Mouse (Mus musculus) lung, postnatal 0 days (tissue): ENCODE measurements around the gene Stx19. TPM values are rescaled to one million over a fixed set of nuclear protein-coding genes. Genes with fewer than 3 reads are reported as not detected.

Experiments used
- ATAC-seq: fragments of 200-750 bp; cut with Nextera tagmentation; 2 replicates; pipeline ENCODE4 v1.8.0; 2017; ENCODE audit warnings: moderate library complexity
- DNase-seq: peaks from one replicate; pipeline ENCODE4 v3.0.0-alpha.2; 2016; ENCODE audit warnings: low spot score
- H3K27ac ChIP-seq: fragments of 300-500 bp; sonication (generic); 2 replicates; pipeline ENCODE4 v1.5.1; 2014; ENCODE audit warnings: antibody characterized with exemption, mild to moderate bottlenecking, low read length, mixed read lengths
- H3K27me3 ChIP-seq: fragments of 300-500 bp; sonication (generic); replicated peaks from 2 replicates; pipeline ENCODE4 v1.6.1; 2014; ENCODE audit warnings: low read length, mixed read lengths; ENCODE audit not compliant: insufficient read depth
- H3K36me3 ChIP-seq: fragments of 300-500 bp; sonication (generic); 2 replicates; pipeline ENCODE4 v1.6.1; 2014; ENCODE audit warnings: low read length, mixed read lengths; ENCODE audit not compliant: insufficient read depth
- H3K4me1 ChIP-seq: fragments of 300-500 bp; sonication (generic); 2 replicates; pipeline ENCODE4 v1.6.1; 2014; ENCODE audit warnings: antibody characterized with exemption, low read depth, low read length, mixed read lengths; ENCODE audit not compliant: insufficient read depth
- H3K4me2 ChIP-seq: fragments of 300-500 bp; sonication (generic); replicated peaks from 2 replicates; pipeline ENCODE4 v1.6.1; 2014; ENCODE audit warnings: low read depth, mild to moderate bottlenecking, low read length, moderate library complexity, mixed read lengths
- H3K4me3 ChIP-seq: fragments of 300-500 bp; sonication (generic); 2 replicates; pipeline ENCODE4 v1.5.1; 2014; ENCODE audit warnings: low read depth, low read length
- H3K9ac ChIP-seq: fragments of 300-500 bp; sonication (generic); replicated peaks from 2 replicates; pipeline ENCODE4 v1.6.1; 2014; ENCODE audit warnings: low read depth, mild to moderate bottlenecking
- H3K9me3 ChIP-seq: fragments of 300-500 bp; sonication (generic); 2 replicates; pipeline ENCODE4 v1.6.1; 2016; ENCODE audit warnings: low read length, mixed read lengths
- CTCF ChIP-seq: IDR thresholded peaks from 2 replicates; pipeline ENCODE4 v1.5.1; 2016; ENCODE audit warnings: antibody characterized with exemption, mild to moderate bottlenecking
- EP300 ChIP-seq: IDR thresholded peaks from 2 replicates; pipeline ENCODE4 v1.6.1; 2016; ENCODE audit warnings: antibody characterized with exemption, mild to moderate bottlenecking, control low read depth
- WGBS: fragments of 180-500 bp; shearing (Covaris S2); extraction: QIAGEN DNeasy Blood & Tissue Kit; methylation state at CpG from one replicate; pipeline ENCODE4 v1.1.7; 2014; 5-methylcytosine and 5-hydroxymethylcytosine counted together
- polyA plus RNA-seq: library from polyadenylated mRNA; unstranded; fragments of >200 nt; fragmentation: Nextera tagmentation; extraction: Ambion mirVana; gene quantifications from 2 replicates; pipeline ENCODE4 v1.2.1, GENCODE M21; 2015

Stx19 gene
- polyA plus RNA-seq, 1 experiment from 2014 or later, result 10.3 TPM

- no peak for TF ChIP-seq EP300
- no peak for TF ChIP-seq CTCF
- Histone ChIP-seq H3K9ac (no peak overlapping the region), H3K27ac (no peak overlapping the region), H3K4me2 (no peak overlapping the region), H3K4me3 (no peak overlapping the region), H3K36me3 (no peaks in the 10 kb centered on the region), H3K4me1 (no peaks in the 10 kb centered on the region), H3K9me3 (no peaks in the 10 kb centered on the region), H3K27me3 (no peaks in the 10 kb centered on the region)
- DNase-seq, result no peak
- 38% methylated on average over 3 of the region's 3 CpGs for WGBS
- no peak for ATAC-seq
These were observed 19.7 kb downstream of the Stx19 start for GRCm38 (mm10) chr16:62834016-62834735.

DNA sequence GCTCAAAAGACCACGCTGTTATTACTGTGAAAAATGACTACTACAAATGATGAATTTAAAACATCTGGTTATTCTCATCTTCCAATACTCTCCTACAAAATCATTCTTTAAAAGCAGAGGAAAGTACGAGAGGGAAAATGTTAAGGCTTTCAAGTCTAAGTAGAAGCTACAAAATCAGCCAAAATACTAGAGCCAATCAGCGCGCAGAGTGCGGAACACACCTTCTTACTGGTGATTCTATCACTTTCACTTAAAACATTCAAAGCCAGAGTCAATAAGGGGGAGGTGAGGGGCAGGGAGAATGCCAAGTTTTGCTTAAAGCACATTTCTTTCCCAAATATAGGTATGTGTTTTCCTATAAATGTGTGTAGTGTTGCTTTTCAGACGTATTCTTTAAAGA lies 30.9 kb downstream of the Stx19 start:
- Histone ChIP-seq H3K9me3 (no peaks in the 10 kb centered on the region), H3K9ac (no peak overlapping the region), H3K4me3 (no peak overlapping the region), H3K4me2 (no peak overlapping the region), H3K27me3 (no peaks in the 10 kb centered on the region), H3K4me1 (0 out of 2 replicates have a peak, but pooled peaks cover 2% of the 10 kb centered on the region), H3K36me3 (no peaks in the 10 kb centered on the region), H3K27ac (no peak overlapping the region)
- DNase-seq (no peak), ATAC-seq (no peak)
- WGBS, result 78% methylated on average over 6 of the region's 6 CpGs
- TF ChIP-seq CTCF (no peak), EP300 (no peak)

- H3K27me3 ChIP-seq, result no peaks in the 10 kb centered on the region
- H3K9ac ChIP-seq, result peak within 1 kb of the TSS; percentile 75
- H3K4me3 ChIP-seq, result peak within 1 kb of the TSS; percentile 80
- TF ChIP-seq EP300 (no peak), CTCF (no peak)
- H3K9me3 ChIP-seq, result no peaks in the 10 kb centered on the region
- peak within 1 kb of the TSS; percentile 83 for H3K4me2 ChIP-seq
- 0 out of 2 replicates have a peak, but pooled peaks cover 2% of the 10 kb centered on the region for H3K4me1 ChIP-seq
- ATAC-seq (peak; percentile 100), DNase-seq (peak; percentile 100)
- H3K27ac ChIP-seq, result peak within 1 kb of the TSS; percentile 73
- H3K36me3 ChIP-seq, result no peaks in the 10 kb centered on the region
- WGBS, result 1% methylated on average over 50 of the region's 52 CpGs
These were observed 32.2 kb downstream of the Stx19 start, which contains the start of gene Arl13b for GRCm38 (mm10) chr16:62846498-62847312. Gene Arl13b (minus strand): TSS chr16:62847040.

DNA sequence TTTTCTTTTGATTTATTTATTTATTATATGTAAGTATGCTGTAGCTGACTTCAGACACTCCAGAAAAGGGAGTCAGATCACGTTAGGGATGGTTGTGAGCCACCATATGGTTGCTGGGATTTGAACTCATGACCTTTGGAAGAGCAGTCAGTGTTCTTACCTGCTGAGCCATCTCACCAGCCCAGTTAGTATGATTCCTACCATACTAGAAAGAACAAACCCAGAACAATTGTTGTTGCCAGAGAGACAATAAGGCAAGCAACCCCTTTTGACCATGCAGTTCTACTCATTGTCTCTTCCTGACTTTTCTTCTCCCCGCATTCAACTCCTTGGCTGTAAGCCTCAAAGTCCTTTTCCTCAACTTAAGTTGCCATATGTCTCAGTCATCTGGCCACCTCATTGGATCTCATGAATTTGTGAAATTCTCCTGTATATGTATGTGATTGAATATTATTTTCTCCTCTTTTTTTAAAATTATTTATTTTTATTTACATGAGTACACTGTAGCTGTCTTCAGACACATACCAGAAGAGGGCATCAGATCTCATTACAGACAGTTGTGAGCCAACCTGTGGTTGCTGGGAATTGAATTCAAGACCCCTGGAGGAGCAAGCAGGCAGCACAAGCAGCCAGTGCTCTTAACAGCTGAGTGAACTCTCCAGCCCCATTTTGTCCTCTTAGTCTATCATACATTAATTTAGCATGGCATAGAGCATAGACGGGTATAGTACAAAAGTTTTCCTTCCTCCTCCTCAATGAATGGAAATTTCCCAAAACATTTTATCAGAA lies 38.2 kb downstream of the Stx19 start:
- ATAC-seq (no peak), DNase-seq (no peak)
- Histone ChIP-seq H3K4me2 (no peak overlapping the region), H3K36me3 (no peaks in the 10 kb centered on the region), H3K27me3 (no peaks in the 10 kb centered on the region), H3K4me1 (peaks cover 7% of the 10 kb centered on the region; the same call in 1 of the 2 replicates), H3K9ac (no peak overlapping the region), H3K9me3 (no peaks in the 10 kb centered on the region), H3K27ac (no peak overlapping the region), H3K4me3 (no peak overlapping the region)
- 87% methylated on average over 3 of the region's 3 CpGs for WGBS
- TF ChIP-seq CTCF, result no peak
- TF ChIP-seq EP300, result no peak

DNA sequence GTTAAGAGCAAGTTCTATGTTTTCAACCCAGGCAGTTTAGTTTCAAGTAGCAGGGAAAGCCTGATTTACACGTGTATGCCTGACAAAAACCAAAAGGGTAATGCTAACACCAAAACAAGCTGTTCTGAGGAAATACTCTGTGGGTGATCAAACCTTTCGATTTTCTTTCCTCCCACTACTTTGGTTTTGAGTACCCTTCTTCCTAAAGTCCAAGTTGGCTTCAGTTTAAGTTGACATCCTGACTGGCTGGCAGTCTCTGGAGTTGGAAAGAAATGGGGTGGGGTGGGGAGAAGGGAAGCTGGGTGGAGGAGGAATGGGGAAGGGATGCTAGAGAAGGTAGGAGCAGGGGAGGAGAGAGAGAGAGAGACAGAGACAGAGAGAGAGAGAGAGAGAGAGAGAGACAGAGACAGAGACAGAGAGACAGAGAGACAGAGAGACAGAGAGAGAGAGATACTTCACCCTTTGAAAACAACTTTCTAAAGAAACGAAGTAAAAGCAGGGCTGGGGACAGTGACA lies 39.2 kb downstream of the Stx19 start:
- peaks cover 7% of the 10 kb centered on the region; the same call in 1 of the 2 replicates for H3K4me1 ChIP-seq
- DNase-seq, result peak; percentile 41
- no peaks in the 10 kb centered on the region for H3K27me3 ChIP-seq
- WGBS, result 8% methylated on average over 2 of the region's 3 CpGs
- H3K27ac ChIP-seq, result peak overlapping the region; percentile 92
- H3K36me3 ChIP-seq, result no peaks in the 10 kb centered on the region
- peak overlapping the region; percentile 82 for H3K4me2 ChIP-seq
- no peak for TF ChIP-seq CTCF
- TF ChIP-seq EP300, result no peak
- no peaks in the 10 kb centered on the region for H3K9me3 ChIP-seq
- H3K9ac ChIP-seq, result peak overlapping the region; percentile 72
- peak overlapping the region; percentile 65 for H3K4me3 ChIP-seq
- ATAC-seq, result peak; percentile 47
